Mouse (Mus musculus): Measurements from ENCODE around the gene Lamtor3.

- TF ChIP-seq E2F4 (IDR thresholded peaks at IDR 0.05; ENCODE audit: borderline replicate concordance, low read depth, low read length) (no peak), EP300 (IDR thresholded peaks at IDR 0.05; ENCODE audit: low read depth in 1 of 2, low read length in 2 of 2) (peak in 1 of 2 experiments; percentile 63; a peak in 2 of 4 replicates), CTCF (IDR thresholded peaks at IDR 0.05 in 2 of 3, conservative IDR thresholded peaks at IDR 0.05 in 1 of 3; ENCODE audit: control insufficient read depth in 1 of 3, insufficient read depth in 1 of 3, low read depth in 2 of 3, low read length in 3 of 3, poor library complexity in 1 of 3, severe bottlenecking in 1 of 3) (no peak), TBP (IDR thresholded peaks at IDR 0.05; ENCODE audit: low read depth, low read length) (peak; percentile 81), NRF1 (IDR thresholded peaks at IDR 0.05; ENCODE audit: insufficient read depth, low read depth, low read length, poor library complexity, severe bottlenecking) (no peak), SIN3A (IDR thresholded peaks at IDR 0.05; ENCODE audit: low read length) (peak; percentile 61; the same call in 1 of the 2 replicates), POLR2A (IDR thresholded peaks at IDR 0.05; ENCODE audit: control insufficient read depth in 1 of 2, insufficient read depth in 1 of 2, low read depth in 1 of 2, low read length in 2 of 2, poor library complexity in 1 of 2) (peak in 1 of 2 experiments; percentile 55; a peak in 1 of 4 replicates), ZNF384 (IDR thresholded peaks at IDR 0.05; ENCODE audit: low read depth, low read length) (peak; percentile 63), USF1 (IDR thresholded peaks at IDR 0.05; ENCODE audit: low read depth, low read length) (no peak), JUND (IDR thresholded peaks at IDR 0.05; ENCODE audit: low read depth, low read length) (peak; percentile 56; the same call in 1 of the 2 replicates), CHD1 (IDR thresholded peaks at IDR 0.05; ENCODE audit: low read depth, low read length) (no peak; the same call in 1 of the 2 replicates), POLR2AphosphoS5 (IDR thresholded peaks at IDR 0.05; ENCODE audit: borderline replicate concordance, low read depth, low read length) (no peak)
Observed at GRCm38 (mm10) chr3:137955560-137956081, 37.3 kb downstream of the Lamtor3 start.
